Mouse (Mus musculus) E14TG2a.4 (cell line): Measurements from ENCODE around the gene Glis3.

Experiments used
- CTCF ChIP-seq: conservative IDR thresholded peaks from 2 replicates; pipeline ENCODE4 v1.5.1; 2014; ENCODE audit warnings: low read length
- NANOG ChIP-seq: IDR thresholded peaks from 2 replicates; pipeline ENCODE4 v1.6.1; 2014; ENCODE audit warnings: borderline replicate concordance, low read length, mixed read lengths
- POU5F1 ChIP-seq: IDR thresholded peaks from 2 replicates; pipeline ENCODE4 v1.6.1; 2014; ENCODE audit warnings: low read length, borderline replicate concordance

- TF ChIP-seq CTCF (no peak), POU5F1 (no peak), NANOG (no peak)
Observed at GRCm38 (mm10) chr19:28395584-28395861, 284.4 kb downstream of the Glis3 start.
